Mouse (Mus musculus): Measurements from ENCODE around the gene Tmem131. TPM values are rescaled to one million over a fixed set of nuclear protein-coding genes. Genes with fewer than 3 reads are reported as not detected.

Gene Tmem131
- total and polyA plus RNA-seq, 2 experiments from 2014 or later = 8.9 to 21.5 TPM

DNA sequence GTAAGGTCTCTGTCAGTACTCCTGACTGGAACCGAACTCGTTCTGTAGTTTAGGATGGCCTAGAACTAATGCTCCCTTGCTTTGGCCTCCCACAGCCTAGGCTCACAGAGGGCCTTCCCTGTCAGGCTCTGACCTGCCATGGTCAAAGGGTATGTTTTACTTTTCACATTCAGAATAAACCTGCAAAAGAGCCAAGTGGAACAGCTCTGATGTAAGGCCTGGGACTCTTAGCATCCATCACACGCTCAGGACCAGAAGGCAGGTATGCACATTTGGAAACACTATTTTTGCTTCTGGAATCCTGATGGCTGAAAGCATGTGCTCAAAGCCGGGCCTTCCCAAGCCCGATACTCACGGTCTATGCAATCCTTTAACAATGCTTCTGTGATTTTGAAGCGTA, 131.7 kb downstream of the Tmem131 start:
- peaks cover 60% of the 10 kb centered on the region for H3K36me3 ChIP-seq (ENCODE audit: insufficient read depth, low read length)
- no peaks in the 10 kb centered on the region for H3K9me3 ChIP-seq (ENCODE audit: low read length)
- ATAC-seq (no peak), DNase-seq (ENCODE audit: low spot score) (no peak)
- 95% methylated on average over 7 of the region's 7 CpGs for WGBS
- no peaks in the 10 kb centered on the region for H3K27me3 ChIP-seq (ENCODE audit: insufficient read depth, low read length)
- TF ChIP-seq CTCF (IDR thresholded peaks at IDR 0.05; ENCODE audit: low read depth) = no peak
- H3K27ac ChIP-seq = no peak overlapping the region
- no peak overlapping the region for H3K4me2 ChIP-seq (ENCODE audit: low read depth, low read length)
- no peak overlapping the region for H3K4me3 ChIP-seq (ENCODE audit: low read length)
- H3K9ac ChIP-seq (replicated peaks; ENCODE audit: low read length) = no peak overlapping the region
- H3K4me1 ChIP-seq (ENCODE audit: insufficient read depth, low read length) = no peaks in the 10 kb centered on the region

DNA sequence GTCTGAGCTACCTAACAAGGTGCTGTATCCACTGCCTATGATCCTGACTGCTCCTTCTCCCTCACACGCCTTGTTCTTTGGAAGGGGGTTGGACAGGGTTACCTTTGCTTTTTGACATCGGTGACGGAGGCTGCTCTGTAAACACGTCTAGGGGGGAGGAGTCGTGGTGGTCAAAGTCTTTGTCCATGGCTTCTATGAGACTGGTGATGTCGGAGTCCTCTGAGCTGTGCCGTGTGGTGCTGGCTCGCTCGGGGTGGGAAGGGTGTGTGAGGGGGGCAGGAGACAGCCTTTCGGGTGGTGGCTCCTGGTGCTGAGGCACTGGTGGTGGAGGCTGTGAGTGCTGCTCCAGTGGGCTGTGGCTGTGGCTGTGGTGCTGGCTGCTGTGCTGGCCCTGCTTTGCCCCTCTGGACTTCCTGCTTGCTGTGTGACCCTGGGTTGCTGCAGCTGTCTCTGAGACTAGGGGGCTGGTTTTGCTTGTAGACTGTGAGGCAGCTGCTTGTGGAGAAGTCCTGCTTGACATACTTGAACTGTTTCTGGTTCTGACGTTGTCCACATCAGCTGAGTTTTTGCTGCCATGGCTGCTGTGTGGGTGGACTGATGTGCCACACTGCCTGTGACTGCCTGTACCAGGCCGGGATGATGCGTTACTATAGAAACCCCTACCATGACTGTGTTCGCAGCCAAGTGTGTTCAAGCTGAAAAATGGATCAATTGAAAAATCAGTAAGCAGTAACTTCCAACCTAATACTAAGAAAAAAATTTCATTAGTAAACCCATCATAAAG, 135.5 kb downstream of the Tmem131 start:
- WGBS = 90% methylated on average over 14 of the region's 14 CpGs
- Histone ChIP-seq H3K4me2 (ENCODE audit: low read depth, low read length) (no peak overlapping the region), H3K36me3 (ENCODE audit: insufficient read depth, low read length) (peaks cover 78% of the 10 kb centered on the region), H3K9ac (replicated peaks; ENCODE audit: low read length) (no peak overlapping the region), H3K9me3 (ENCODE audit: low read length) (no peaks in the 10 kb centered on the region), H3K4me1 (ENCODE audit: insufficient read depth, low read length) (no peaks in the 10 kb centered on the region), H3K27ac (no peak overlapping the region), H3K27me3 (ENCODE audit: insufficient read depth, low read length) (no peaks in the 10 kb centered on the region), H3K4me3 (ENCODE audit: low read length) (no peak overlapping the region)
- ATAC-seq (no peak), DNase-seq (ENCODE audit: low spot score) (no peak)
- TF ChIP-seq CTCF (IDR thresholded peaks at IDR 0.05; ENCODE audit: low read depth) = no peak

DNA sequence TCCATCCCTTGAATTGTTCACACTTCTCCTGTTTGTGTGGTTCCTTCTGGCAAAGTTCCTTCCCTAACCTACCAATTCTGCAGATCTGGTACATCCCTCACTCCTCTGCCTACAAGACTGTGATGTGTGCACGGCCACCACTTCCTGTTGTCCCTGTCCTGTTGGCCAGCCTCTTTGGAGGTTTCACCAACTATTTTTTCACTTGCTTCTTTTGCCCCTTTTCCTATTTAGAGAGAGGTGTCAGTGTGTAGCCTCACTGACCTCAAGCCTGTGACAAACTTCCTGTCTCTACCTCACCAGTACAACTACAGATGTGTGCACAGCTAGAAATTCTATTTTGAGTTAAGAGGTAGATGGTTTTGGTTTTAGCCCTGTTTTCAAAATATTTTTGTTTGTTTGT, 136.4 kb downstream of the Tmem131 start:
- peaks cover 75% of the 10 kb centered on the region for H3K36me3 ChIP-seq (ENCODE audit: insufficient read depth, low read length)
- 88% methylated on average over 1 of the region's 1 CpGs for WGBS
- ATAC-seq (no peak), DNase-seq (ENCODE audit: low spot score) (no peak)
- H3K27me3 ChIP-seq (ENCODE audit: insufficient read depth, low read length) = no peaks in the 10 kb centered on the region
- no peak overlapping the region for H3K4me3 ChIP-seq (ENCODE audit: low read length)
- H3K9me3 ChIP-seq (ENCODE audit: low read length) = no peaks in the 10 kb centered on the region
- H3K9ac ChIP-seq (replicated peaks; ENCODE audit: low read length) = no peak overlapping the region
- H3K4me2 ChIP-seq (ENCODE audit: low read depth, low read length) = no peak overlapping the region
- TF ChIP-seq CTCF (IDR thresholded peaks at IDR 0.05; ENCODE audit: low read depth) = no peak
- no peaks in the 10 kb centered on the region for H3K4me1 ChIP-seq (ENCODE audit: insufficient read depth, low read length)
- H3K27ac ChIP-seq = no peak overlapping the region

DNA sequence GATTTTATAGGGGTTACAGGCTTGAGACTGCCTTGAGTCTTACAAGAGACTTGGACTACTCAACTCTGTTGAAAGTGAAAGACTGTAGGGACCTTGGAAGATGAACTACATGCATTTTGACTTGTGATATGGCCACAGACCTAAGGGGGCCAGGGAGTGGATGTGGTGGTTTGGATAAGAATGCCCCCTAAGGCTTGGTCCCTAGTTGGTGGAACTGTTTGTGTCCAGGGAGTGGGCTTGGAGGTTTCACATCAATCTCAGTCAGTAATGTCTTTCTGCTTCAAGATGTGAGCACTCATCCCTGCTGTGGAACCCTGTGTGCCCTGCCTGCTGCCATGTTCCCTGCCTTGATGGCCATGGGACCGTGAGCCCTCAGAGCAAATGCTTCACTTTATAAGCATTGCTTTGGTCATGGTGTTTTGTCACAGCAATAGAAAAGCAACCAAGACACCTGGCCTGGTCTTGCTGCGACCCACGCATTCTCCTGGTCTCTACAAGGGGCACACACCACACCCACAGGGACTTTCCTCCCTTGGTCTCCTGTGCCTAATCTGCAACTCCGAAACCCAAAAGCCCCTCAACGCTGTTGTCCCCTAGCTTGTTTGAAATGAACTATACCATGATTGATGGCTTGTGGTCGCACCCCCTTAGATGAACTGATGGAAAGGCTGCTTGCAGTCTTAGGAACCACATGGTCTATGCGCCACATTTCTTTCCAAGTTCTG, 137.1 kb downstream of the Tmem131 start:
- no peaks in the 10 kb centered on the region for H3K27me3 ChIP-seq (ENCODE audit: insufficient read depth, low read length)
- no peak overlapping the region for H3K4me2 ChIP-seq (ENCODE audit: low read depth, low read length)
- ATAC-seq (no peak), DNase-seq (ENCODE audit: low spot score) (no peak)
- TF ChIP-seq CTCF (IDR thresholded peaks at IDR 0.05; ENCODE audit: low read depth) = no peak
- no peak overlapping the region for H3K9ac ChIP-seq (replicated peaks; ENCODE audit: low read length)
- H3K4me3 ChIP-seq (ENCODE audit: low read length) = no peak overlapping the region
- H3K36me3 ChIP-seq (ENCODE audit: insufficient read depth, low read length) = peaks cover 75% of the 10 kb centered on the region
- H3K27ac ChIP-seq = no peak overlapping the region
- H3K9me3 ChIP-seq (ENCODE audit: low read length) = no peaks in the 10 kb centered on the region
- 94% methylated on average over 7 of the region's 7 CpGs for WGBS
- H3K4me1 ChIP-seq (ENCODE audit: insufficient read depth, low read length) = no peaks in the 10 kb centered on the region

DNA sequence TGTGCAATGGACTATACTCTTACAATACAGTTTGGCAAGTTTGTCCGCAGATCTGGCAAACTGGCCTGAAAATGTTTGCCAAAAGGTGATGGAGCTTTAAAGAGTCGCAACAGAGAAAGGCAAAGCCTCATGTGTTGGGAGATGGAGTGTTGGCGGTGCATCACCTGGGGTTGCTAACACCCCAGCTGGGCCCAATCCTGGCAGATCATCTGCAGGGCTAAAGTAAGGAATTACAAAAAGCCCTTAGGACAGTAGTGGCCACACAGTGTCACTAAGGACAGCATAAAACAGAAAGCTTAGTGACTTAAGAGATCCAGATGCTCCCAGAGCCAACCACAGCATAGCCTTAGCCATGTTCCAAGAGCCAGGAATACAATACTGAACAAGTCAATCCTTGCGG, 138.6 kb downstream of the Tmem131 start:
- Histone ChIP-seq H3K4me1 (ENCODE audit: insufficient read depth, low read length) (no peaks in the 10 kb centered on the region), H3K4me2 (ENCODE audit: low read depth, low read length) (no peak overlapping the region), H3K27me3 (ENCODE audit: insufficient read depth, low read length) (no peaks in the 10 kb centered on the region), H3K9me3 (ENCODE audit: low read length) (no peaks in the 10 kb centered on the region), H3K36me3 (ENCODE audit: insufficient read depth, low read length) (peaks cover 66% of the 10 kb centered on the region), H3K4me3 (ENCODE audit: low read length) (no peak overlapping the region), H3K9ac (replicated peaks; ENCODE audit: low read length) (no peak overlapping the region), H3K27ac (no peak overlapping the region)
- DNase-seq (ENCODE audit: low spot score) (no peak), ATAC-seq (no peak)
- no peak for TF ChIP-seq CTCF (IDR thresholded peaks at IDR 0.05; ENCODE audit: low read depth)
- 87% methylated on average over 4 of the region's 4 CpGs for WGBS

DNA sequence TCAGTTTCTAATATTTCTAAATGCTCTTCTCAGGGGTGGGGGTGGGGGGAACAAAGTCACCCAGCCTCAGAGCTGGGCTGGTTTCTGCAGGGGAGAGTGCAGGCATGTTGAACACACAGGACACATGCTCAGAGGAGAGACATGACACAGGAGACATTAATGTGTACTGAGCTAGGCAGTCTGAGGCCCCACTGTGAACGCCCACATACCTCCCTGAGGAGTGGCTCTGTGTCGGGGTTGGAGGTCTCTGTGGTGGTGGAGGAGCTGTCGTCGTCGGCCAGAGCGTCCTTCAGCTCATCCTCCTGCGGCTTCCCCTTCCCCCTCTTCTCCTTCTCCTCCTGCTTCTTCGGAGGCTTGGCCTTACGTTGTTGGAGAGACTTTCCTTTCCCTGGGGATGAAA, 139.2 kb downstream of the Tmem131 start:
- no peaks in the 10 kb centered on the region for H3K4me1 ChIP-seq (ENCODE audit: insufficient read depth, low read length)
- 72% methylated on average over 9 of the region's 9 CpGs for WGBS
- no peak overlapping the region for H3K4me3 ChIP-seq (ENCODE audit: low read length)
- ATAC-seq (no peak), DNase-seq (ENCODE audit: low spot score) (no peak)
- peaks cover 70% of the 10 kb centered on the region for H3K36me3 ChIP-seq (ENCODE audit: insufficient read depth, low read length)
- TF ChIP-seq CTCF (IDR thresholded peaks at IDR 0.05; ENCODE audit: low read depth) = no peak
- no peak overlapping the region for H3K4me2 ChIP-seq (ENCODE audit: low read depth, low read length)
- H3K9ac ChIP-seq (replicated peaks; ENCODE audit: low read length) = no peak overlapping the region
- H3K9me3 ChIP-seq (ENCODE audit: low read length) = no peaks in the 10 kb centered on the region
- no peak overlapping the region for H3K27ac ChIP-seq
- H3K27me3 ChIP-seq (ENCODE audit: insufficient read depth, low read length) = no peaks in the 10 kb centered on the region
